Mouse (Mus musculus): ENCODE data around the gene Sv2c.

Sv2c gene

DNA sequence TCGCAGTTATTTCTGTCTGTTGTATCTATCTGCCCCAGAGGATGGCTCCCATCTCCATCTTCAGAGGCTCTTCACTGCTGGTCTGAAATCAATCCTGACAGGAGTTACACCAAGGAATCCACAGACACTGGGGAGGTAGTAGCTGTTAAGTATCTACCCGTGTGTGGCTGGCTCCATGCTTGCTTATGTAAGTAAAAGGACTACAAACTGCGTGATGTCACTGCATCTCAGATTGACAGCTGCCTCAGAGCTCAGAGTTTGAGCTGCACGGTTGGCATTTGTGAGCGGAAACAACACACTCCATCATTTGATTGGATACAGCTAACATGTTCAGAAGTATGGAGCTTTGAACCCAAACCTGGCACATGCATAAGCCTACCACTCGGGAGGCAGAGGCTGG lies 187.8 kb downstream of the Sv2c start:
- DNase-seq (ENCODE audit: inconsistent ontology term), result no peak

- no peak for DNase-seq (ENCODE audit: inconsistent ontology term)
These were observed 188.5 kb downstream of the Sv2c start for GRCm38 (mm10) chr13:95943919-95944318.

- no peak for DNase-seq (ENCODE audit: inconsistent ontology term)
These were observed 189.8 kb downstream of the Sv2c start for GRCm38 (mm10) chr13:95942587-95942986.

- no peak for DNase-seq (ENCODE audit: inconsistent ontology term)
These were observed 190.5 kb downstream of the Sv2c start for GRCm38 (mm10) chr13:95941861-95942260.

GRCm38 (mm10) chr13:95940811-95941210 lies 191.6 kb downstream of the Sv2c start:
- no peak for DNase-seq (ENCODE audit: inconsistent ontology term)

DNA sequence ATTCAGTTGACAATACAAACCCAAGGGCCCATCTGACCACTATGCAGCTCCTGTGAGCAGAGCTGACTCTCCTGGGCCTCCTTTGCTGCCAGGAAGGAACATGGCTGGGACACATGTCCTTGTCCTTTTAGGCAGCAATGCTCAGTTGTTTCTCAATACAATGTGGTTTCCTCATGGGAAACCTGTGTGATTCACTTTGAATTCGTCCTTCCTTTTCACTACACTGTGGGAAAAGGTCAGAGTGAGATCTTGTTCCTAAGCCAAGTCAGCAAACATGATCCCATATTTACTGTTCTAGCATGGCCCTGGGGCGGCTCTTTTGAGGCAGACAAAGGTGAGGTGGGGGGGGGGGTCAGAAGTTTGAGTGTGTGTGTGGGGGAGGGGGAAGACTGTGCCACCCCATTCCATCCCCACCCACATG lies 208.2 kb downstream of the Sv2c start:
- no peak for DNase-seq (ENCODE audit: inconsistent ontology term)

DNA sequence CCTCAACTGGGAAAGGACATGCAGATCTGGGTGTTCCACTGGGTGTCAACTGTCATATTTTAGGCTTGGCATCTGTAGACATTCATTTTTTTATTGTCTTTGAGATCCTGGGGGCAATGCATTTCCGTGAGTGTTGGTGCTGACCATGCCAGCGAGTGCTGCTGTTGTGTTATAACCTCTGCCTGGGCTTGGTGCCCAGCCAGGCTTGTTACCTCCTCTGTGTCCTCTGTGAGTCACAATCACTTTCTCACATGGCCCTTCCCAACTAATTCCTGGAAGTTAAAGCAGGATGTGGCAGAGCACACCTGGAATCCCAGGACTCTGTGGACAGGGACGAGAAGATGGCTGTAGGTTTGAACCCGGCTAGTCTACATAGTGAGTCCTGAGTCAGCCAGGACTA lies 209.8 kb downstream of the Sv2c start:
- no peak for DNase-seq (ENCODE audit: inconsistent ontology term)

DNA sequence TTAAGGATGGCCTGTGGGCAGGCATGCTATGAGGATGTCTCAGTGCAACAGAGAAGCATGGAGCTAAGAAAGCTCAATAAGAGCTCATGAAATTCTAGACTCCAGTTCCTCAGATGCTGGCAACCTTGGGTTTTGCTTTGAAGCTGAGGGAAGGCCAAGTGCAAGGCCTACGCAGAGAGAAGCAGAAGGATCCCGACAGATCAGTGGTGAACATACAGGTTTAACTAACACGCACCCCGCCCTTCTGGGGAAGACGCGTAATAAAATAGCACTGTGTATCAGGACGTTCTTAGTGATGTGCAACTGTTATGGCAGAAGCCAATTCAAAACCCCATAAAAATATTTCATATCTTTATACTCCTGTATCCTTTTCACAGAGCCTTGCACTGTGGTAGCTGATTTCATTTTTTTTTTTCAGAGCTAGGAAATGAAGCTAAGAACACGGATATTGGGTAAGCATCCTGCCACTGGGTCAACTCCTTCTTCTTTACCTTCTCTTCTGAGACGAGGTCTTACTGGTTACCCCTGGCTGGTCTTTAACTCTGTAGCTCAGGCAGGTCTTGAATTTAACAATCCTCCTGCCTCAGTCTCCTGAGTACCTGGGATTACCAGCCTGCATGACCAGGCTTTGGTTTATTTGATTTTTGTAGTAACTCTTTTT lies 213.6 kb downstream of the Sv2c start:
- DNase-seq (ENCODE audit: inconsistent ontology term), result no peak

GRCm38 (mm10) chr13:95913046-95913406 lies 219.4 kb downstream of the Sv2c start:
- DNase-seq (ENCODE audit: inconsistent ontology term), result peak; percentile 9

DNA sequence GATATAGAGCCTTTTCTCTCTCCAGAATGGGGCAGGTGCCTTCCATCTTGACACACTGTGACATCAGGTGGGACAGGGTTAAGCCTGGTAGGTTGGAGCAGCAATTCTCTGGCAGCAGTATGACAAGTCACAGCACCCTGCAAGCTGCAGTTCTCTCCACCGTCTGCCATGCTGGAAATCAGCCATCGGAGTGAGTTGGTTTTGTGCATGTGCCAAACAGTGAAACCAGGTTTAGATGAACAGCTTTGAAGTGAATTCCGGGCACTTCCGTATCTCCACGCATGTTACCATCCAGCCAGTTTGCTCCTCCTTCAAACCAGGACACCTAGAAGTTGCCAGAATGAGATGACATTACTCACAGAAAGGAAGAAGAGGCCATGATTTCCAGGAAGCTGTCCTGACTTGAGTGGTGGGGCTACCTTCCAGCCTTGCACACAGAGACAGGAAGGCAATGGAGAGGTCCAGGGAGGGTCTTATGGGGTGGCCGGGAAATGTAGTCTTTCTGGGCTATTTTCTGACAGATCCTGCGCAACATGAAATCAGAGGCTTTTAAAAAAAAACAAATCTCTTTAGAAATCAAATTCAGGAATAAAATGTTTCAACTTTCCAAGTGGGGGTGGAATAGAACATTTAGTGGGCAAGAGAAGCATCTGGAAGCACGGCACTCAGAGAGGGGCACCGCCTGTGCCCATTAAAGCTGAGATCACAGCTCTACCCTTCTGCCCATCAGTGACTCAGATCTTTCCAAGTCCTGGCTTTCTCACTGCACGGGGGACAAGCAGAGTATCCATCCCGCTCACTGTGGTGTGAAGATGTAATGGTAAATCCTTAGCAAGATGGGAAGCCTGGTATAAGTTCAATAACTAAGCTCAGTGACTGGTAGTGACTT lies 220.0 kb downstream of the Sv2c start:
- DNase-seq (ENCODE audit: inconsistent ontology term), result peak; percentile 10

DNA sequence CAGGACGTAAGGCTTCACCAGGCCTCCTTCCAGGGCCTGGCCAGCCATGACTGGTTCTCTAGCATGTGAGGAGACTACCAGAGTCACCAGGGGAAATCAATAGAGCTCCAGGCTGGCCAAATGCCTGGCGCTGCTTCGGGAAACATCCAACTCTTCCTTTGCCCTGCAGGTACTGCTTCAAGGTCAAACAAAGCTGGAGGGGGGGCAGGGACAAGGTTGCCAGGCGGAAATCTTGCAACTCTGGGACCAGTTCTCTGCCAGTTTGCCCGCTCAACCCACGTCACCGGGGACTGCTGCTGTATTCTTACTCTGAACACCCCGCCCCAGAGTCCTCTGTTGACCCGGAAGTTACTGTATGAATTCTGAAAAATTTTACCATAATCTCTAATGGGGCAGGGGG lies 222.1 kb downstream of the Sv2c start:
- no peak for DNase-seq (ENCODE audit: inconsistent ontology term)

GRCm38 (mm10) chr13:95909244-95909643 lies 223.1 kb downstream of the Sv2c start:
- no peak for DNase-seq (ENCODE audit: inconsistent ontology term)

Measured in Muller cell, postnatal 12 days (primary cell).